Mouse (Mus musculus) heart, embryonic 16.5 days (tissue): ENCODE results near the gene Hoxa11. TPM values are rescaled to one million over a fixed set of nuclear protein-coding genes. Genes with fewer than 3 reads are reported as not detected.

ENCODE experiments used
- ATAC-seq: fragments of 200-750 bp; cut with Nextera tagmentation; replicated peaks from 2 replicates; pipeline ENCODE4 v1.8.0; 2017; ENCODE audit warnings: moderate number of reproducible peaks; ENCODE audit not compliant: insufficient read depth, low FRiP score; ENCODE audit errors: extremely low read depth
- H3K27ac ChIP-seq: fragments of 300-500 bp; sonication (generic); 2 replicates; pipeline ENCODE4 v1.5.1; 2014; ENCODE audit warnings: mild to moderate bottlenecking, low read length, control low read depth, moderate library complexity
- H3K27me3 ChIP-seq: fragments of 300-500 bp; sonication (generic); 2 replicates; pipeline ENCODE4 v1.6.1; 2014; ENCODE audit warnings: low read length, mixed read lengths; ENCODE audit not compliant: control insufficient read depth, insufficient read depth
- H3K36me3 ChIP-seq: fragments of 300-500 bp; sonication (generic); 2 replicates; pipeline ENCODE4 v1.6.1; 2014; ENCODE audit not compliant: control insufficient read depth, insufficient read depth
- H3K4me1 ChIP-seq: fragments of 300-500 bp; sonication (generic); 2 replicates; pipeline ENCODE4 v1.6.1; 2014; ENCODE audit warnings: low read length, mixed read lengths; ENCODE audit not compliant: control insufficient read depth, insufficient read depth
- H3K4me2 ChIP-seq: fragments of 300-500 bp; sonication (generic); 2 replicates; pipeline ENCODE4 v1.6.1; 2014; ENCODE audit warnings: low read depth, mild to moderate bottlenecking, control low read depth, low read length
- H3K4me3 ChIP-seq: fragments of 300-500 bp; sonication (generic); 2 replicates; pipeline ENCODE4 v1.5.1; 2014; ENCODE audit warnings: mild to moderate bottlenecking, control low read depth, low read length
- H3K9ac ChIP-seq: fragments of 300-500 bp; sonication (generic); 2 replicates; pipeline ENCODE4 v1.6.1; 2014; ENCODE audit warnings: low read length, control low read depth
- H3K9me3 ChIP-seq: fragments of 300-500 bp; sonication (generic); replicated peaks from 2 replicates; pipeline ENCODE4 v1.6.1; 2016; ENCODE audit warnings: low read length; ENCODE audit not compliant: control insufficient read depth
- WGBS: fragments of 180-500 bp; shearing (Covaris S2); extraction: QIAGEN DNeasy Blood & Tissue Kit; methylation state at CpG from one replicate; pipeline ENCODE4 v1.1.7; 2014; 5-methylcytosine and 5-hydroxymethylcytosine counted together
- polyA plus RNA-seq: library from polyadenylated mRNA; unstranded; fragments of >200 nt; fragmentation: Nextera tagmentation; extraction: Ambion mirVana; gene quantifications from 2 replicates; pipeline ENCODE4 v1.2.1, GENCODE M21; 2015

Hoxa11 gene
- polyA plus RNA-seq, 1 experiment from 2014 or later: not detected

DNA sequence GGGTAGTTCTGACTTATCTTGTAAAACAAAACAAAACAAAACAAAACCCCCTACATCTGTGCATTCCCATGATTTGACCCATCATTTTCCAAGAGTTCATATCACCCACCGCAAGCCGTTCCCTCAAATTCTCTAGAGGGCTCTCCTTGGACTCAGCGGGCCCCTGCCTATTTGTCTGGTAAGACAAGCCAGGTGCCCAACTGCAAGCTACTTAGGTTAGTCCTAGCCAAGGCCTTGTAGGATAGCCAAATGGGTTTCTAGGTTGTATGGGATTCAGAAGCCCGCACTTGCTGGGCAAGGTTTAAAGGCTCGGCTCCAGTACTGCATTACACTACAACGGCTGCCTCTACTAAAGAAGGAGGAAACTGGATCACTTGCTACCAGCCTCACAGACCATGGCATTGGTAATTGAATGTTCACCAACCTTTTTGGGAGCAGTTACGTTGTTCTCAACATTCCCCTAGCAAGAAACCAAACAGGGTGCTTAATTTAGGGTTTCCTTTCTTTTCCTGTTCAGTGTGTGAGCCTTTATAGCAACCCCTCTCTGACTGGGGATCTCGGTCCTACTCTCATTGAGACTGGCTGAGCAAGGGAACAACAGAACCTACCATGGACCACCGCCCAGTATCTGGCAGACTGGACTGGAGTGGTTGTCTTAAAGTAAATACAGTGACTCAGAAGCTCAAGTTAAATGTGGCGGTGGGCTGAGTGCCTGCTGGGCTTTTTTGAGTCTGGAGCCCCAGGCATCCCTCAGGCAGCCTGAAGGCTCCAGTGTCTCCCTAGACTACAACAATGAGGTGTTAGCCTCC is 8.1 kb downstream of the Hoxa11 start:
- H3K27ac ChIP-seq: no peak overlapping the region
- no peaks in the 10 kb centered on the region for H3K36me3 ChIP-seq
- H3K4me1 ChIP-seq: no peaks in the 10 kb centered on the region
- H3K4me3 ChIP-seq: no peak overlapping the region
- peaks cover 92% of the 10 kb centered on the region for H3K27me3 ChIP-seq
- H3K9me3 ChIP-seq: no peaks in the 10 kb centered on the region
- no peak overlapping the region for H3K4me2 ChIP-seq
- ATAC-seq: no peak
- 11% methylated on average over 10 of the region's 10 CpGs for WGBS
- no peak overlapping the region for H3K9ac ChIP-seq

DNA sequence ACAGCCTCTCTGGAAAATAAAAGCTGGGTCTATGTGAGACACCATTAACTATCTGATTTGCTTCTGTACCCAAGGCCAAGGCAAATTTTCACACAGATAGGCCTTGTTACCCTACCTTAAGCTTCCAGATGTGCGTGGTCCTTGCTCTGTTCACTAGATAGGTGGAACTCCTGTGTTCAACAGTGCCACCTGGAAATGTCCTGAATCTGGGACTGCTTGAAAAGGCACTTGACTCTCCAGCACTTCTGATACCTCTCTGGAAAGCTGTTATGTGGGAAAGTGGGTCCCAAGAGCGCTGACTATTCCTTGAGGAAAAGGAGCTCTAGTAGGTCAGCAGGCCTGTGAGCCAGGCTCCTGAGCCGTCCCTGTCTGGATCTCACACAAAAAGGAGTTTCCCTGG is 8.8 kb downstream of the Hoxa11 start:
- Histone ChIP-seq H3K9ac (no peak overlapping the region), H3K4me1 (no peaks in the 10 kb centered on the region), H3K36me3 (no peaks in the 10 kb centered on the region), H3K27ac (no peak overlapping the region), H3K4me2 (no peak overlapping the region), H3K9me3 (no peaks in the 10 kb centered on the region), H3K27me3 (peaks cover 91% of the 10 kb centered on the region), H3K4me3 (no peak overlapping the region)
- no peak for ATAC-seq
- WGBS: 10% methylated on average over 3 of the region's 3 CpGs

DNA sequence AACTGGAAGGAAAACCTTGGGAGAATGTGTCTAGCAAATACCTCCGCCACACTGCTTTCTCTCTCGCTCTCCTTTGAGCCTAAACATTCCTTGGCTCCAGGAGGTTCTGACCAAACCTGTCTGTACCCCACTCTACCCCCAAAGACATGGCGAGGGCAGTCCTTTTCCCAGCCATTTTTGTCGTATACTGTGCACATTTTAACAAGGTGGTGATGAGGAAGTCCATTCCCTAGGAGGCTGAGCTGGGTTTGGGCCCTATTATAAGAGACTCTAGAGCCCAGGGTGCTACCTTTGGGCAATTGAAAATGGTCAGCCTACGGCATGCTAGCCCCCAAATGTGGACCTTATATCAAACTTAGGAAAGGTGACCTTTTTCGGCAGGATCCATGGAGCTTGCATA is 9.7 kb downstream of the Hoxa11 start:
- Histone ChIP-seq H3K4me1 (no peaks in the 10 kb centered on the region), H3K27ac (no peak overlapping the region), H3K27me3 (peaks cover 87% of the 10 kb centered on the region), H3K36me3 (no peaks in the 10 kb centered on the region), H3K9me3 (no peaks in the 10 kb centered on the region), H3K9ac (no peak overlapping the region), H3K4me2 (no peak overlapping the region), H3K4me3 (no peak overlapping the region)
- no peak for ATAC-seq
- WGBS: 17% methylated on average over 6 of the region's 6 CpGs

DNA sequence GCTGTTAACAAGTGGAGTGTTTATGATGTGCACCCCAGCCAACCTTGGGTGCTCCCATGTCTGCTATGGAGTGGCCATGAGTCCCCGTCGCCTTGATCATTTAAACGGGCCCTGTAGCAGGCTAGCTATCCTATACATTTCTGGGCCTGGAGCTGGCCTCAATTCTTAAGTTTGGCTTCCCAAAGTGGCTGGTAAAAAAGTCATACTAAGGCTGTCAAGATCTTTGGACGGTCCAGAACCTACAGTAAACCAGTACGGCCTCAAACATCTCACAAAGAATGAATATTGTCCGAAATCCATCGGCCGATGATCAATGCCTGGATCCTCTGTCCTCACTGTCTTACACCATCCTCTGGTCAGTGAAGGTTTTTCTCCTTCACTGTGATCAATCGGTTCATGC is 10.3 kb downstream of the Hoxa11 start:
- no peak overlapping the region for H3K27ac ChIP-seq
- WGBS: 30% methylated on average over 9 of the region's 9 CpGs
- ATAC-seq: no peak

DNA sequence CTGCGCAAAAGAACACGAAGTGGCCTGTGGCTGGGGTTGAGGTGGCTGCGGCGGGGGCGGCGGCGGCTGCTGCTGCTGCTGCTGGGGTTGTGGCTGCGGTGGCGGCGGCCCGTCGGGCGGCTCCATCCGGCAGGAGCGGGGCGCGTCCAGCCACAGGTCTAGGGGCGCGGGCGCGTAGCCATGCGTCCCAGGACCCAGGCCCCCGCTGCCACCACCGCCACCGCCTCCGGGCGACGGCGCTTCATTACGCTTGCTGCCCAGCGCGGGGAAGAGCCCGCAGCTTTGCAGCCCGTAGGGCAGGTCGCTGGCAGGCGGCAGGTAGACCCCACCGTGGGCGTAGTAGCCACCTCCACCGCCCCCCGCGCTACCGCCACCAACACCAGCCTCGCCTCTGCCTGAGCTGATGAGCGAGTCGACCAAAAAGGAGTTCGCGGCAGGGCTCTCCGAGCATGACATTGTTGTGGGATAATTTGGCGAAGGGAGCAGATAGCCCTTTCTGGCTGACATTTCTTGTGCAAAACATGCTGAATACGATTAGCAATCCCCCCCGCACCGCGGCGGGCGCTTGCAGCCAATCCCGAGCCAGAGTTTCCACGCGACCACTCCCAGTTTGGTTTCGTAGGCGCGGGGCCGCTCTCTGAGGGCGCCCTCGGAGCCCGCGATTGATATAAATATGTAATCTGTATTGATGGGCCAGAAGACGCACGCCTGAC is 11.0 kb downstream of the Hoxa11 start:
- Histone ChIP-seq H3K4me1 (no peaks in the 10 kb centered on the region), H3K9me3 (no peaks in the 10 kb centered on the region), H3K27me3 (peaks cover 84% of the 10 kb centered on the region), H3K36me3 (no peaks in the 10 kb centered on the region), H3K4me3 (no peak overlapping the region), H3K4me2 (no peak overlapping the region), H3K27ac (no peak overlapping the region), H3K9ac (no peak overlapping the region)
- WGBS: 2% methylated on average over 64 of the region's 68 CpGs
- ATAC-seq: no peak

More for the DNA sequence above, 10.3 kb downstream of the Hoxa11 start:
- Histone ChIP-seq H3K4me3 (no peak overlapping the region), H3K27me3 (peaks cover 84% of the 10 kb centered on the region), H3K9me3 (no peaks in the 10 kb centered on the region), H3K4me1 (no peaks in the 10 kb centered on the region), H3K9ac (no peak overlapping the region), H3K36me3 (no peaks in the 10 kb centered on the region), H3K4me2 (no peak overlapping the region)

DNA sequence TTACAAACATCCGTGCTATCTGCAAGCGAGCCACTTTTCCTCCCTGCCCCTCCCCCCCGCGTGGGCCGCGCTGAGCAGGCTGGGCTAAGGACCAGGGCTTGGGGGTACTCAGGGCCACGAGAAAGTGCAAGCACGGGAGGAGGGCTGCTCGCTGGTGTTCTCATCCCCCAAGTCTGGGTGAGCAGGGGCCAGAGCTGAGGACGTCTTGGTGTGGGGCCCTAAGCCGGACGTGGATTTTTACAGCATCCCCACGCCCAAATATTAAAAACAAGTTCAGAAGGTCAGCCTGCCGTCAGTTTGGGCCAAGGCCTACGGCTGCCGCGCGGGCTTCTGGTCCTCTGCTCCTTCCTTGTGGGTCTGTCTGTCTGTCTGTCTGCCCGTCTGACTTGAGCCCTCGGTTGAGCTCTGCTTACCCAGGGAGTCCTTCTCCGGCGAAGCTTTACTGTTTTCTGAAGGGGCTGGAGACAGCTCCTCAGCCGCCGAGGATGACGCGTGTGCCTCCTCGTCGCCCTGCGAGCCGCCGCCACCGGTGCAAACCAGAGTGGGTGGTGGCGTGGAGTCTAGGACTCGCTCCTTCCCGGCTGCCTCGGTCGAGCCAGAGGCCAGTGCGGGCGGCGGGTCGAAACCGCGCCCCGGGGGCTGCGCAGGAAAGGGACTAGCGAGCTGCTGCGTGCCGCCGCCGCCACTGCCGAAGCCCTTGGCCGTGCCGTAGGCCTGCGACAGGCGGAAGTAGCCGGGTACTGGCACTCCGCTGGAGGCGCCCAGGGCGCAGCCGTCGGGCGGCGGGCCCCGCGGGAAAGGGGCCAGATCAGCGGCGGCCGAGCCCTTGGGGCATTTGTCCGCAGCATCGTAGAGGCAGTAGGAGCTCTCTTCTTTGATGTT is 11.8 kb downstream of the Hoxa11 start:
- peak overlapping the region; percentile 16 for H3K4me3 ChIP-seq

DNA sequence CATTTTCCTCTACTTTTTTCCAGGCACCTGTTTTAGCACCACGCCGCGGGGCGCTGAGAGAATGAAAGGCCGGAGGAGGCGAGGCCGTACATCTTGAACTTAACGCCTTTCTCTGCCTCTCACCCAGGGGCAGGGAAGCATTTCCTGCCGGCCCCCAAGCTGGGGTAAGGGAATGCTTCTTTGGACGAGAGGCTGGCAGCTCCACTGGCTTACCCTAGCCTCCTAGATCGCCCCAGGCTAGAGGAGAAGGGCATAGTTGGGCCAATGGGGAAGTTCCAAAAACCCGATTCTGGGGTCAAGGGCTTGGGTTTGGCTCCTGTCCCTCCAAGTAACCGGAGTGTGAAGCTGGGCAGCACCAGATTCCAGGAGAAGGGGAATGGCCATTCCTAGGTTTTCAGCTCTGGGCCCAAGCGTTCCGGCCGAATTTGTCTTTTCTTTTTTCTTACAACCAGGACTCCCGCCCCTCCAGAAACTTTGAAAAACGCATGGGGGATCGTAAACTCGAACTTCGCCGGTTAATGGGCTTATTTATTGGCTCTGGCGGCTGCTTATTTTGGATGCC is 12.5 kb downstream of the Hoxa11 start:
- Histone ChIP-seq H3K4me2 (no peak overlapping the region), H3K4me3 (no peak overlapping the region), H3K27ac (no peak overlapping the region), H3K36me3 (no peaks in the 10 kb centered on the region), H3K9me3 (no peaks in the 10 kb centered on the region), H3K9ac (no peak overlapping the region), H3K4me1 (no peaks in the 10 kb centered on the region), H3K27me3 (peaks cover 86% of the 10 kb centered on the region)
- no peak for ATAC-seq
- 2% methylated on average over 23 of the region's 23 CpGs for WGBS

More for the DNA sequence above, 11.8 kb downstream of the Hoxa11 start:
- Histone ChIP-seq H3K9ac (no peak overlapping the region), H3K9me3 (no peaks in the 10 kb centered on the region), H3K4me1 (no peaks in the 10 kb centered on the region), H3K27ac (no peak overlapping the region), H3K4me2 (no peak overlapping the region), H3K27me3 (peaks cover 86% of the 10 kb centered on the region), H3K36me3 (no peaks in the 10 kb centered on the region)
- ATAC-seq: no peak
- 2% methylated on average over 70 of the region's 70 CpGs for WGBS

DNA sequence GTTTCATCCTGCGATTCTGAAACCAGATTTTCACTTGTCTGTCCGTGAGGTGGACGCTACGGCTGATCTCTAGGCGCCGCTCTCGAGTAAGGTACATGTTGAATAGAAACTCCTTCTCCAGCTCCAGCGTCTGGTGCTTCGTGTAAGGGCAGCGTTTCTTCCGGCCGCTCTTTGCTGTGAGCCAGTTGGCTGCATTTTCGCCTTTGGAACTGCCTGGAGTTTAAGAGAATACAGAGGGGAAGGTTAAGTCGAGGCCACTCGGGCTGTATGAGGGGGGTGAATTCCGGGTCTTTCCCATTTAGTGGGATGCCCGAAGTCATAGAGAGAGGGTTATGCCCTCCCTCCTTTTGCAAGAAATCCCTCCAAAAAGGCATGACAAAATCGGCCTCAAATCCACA is 13.0 kb downstream of the Hoxa11 start:
- WGBS: 2% methylated on average over 18 of the region's 18 CpGs
- H3K9ac ChIP-seq: no peak overlapping the region
- ATAC-seq: no peak
- H3K4me2 ChIP-seq: no peak overlapping the region
- no peak overlapping the region for H3K4me3 ChIP-seq
- no peaks in the 10 kb centered on the region for H3K36me3 ChIP-seq
- H3K4me1 ChIP-seq: no peaks in the 10 kb centered on the region
- peaks cover 85% of the 10 kb centered on the region for H3K27me3 ChIP-seq
- no peak overlapping the region for H3K27ac ChIP-seq
- H3K9me3 ChIP-seq: no peaks in the 10 kb centered on the region
